Mouse (Mus musculus): ENCODE measurements around the gene Babam2. TPM values are rescaled to one million over a fixed set of nuclear protein-coding genes. Genes with fewer than 3 reads are reported as not detected.

The Babam2 gene
- polyA plus RNA-seq, 1 experiment from 2014 or later: 50.6 TPM

DNA sequence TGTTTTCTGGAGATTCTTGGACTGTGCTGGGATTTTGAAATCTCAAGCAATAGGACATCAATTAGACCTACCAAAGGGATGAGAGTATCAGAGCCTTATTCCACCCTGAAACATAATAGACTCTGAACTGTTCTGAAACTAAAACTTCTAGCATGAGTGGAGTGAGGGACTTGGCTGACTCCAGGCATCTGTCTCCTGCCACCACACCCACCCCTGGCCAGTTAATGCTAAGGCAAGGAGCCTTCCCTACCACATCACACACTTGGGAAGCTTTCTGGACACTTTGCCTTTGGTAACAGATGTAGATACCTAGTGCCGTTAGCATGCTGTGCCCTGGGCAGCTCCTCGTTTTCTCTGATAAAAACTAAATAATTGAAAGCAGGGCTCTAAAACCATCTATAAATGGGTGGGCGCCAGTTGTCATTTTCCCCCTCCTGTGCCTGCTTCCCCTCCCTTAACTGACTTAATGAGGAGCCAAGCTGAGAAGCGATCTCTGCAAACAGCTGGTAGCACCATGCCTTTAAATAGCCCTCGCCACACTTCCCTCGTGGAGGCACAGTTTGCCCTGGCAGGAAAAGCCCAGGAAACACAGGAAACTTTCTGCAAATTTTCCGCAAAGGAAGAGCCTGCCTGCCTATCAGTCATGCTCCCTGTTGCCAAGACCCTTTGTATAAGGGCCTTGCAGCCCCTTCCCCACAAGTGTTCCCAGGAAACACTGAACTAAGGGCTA, 383.2 kb downstream of the Babam2 start:
- H3K36me3 ChIP-seq: no peaks in the 10 kb centered on the region
- 37% methylated on average over 7 of the region's 7 CpGs for WGBS
- no peaks in the 10 kb centered on the region for H3K27me3 ChIP-seq
- H3K9ac ChIP-seq: no peak overlapping the region
- no peak for ATAC-seq (ENCODE audit: insufficient number of reproducible peaks, low FRiP score, low TSS enrichment, low read depth)
- H3K4me3 ChIP-seq (replicated peaks): no peak overlapping the region
- no peaks in the 10 kb centered on the region for H3K9me3 ChIP-seq (replicated peaks)
- H3K4me2 ChIP-seq (replicated peaks): no peak overlapping the region
- H3K27ac ChIP-seq (replicated peaks): peak overlapping the region; percentile 67
- H3K4me1 ChIP-seq: peaks cover 58% of the 10 kb centered on the region

- Histone ChIP-seq H3K36me3 (no peaks in the 10 kb centered on the region), H3K4me3 (replicated peaks) (no peak overlapping the region), H3K27ac (replicated peaks) (peak overlapping the region; percentile 91), H3K4me1 (peaks cover 50% of the 10 kb centered on the region), H3K9ac (no peak overlapping the region), H3K27me3 (no peaks in the 10 kb centered on the region), H3K9me3 (replicated peaks) (no peaks in the 10 kb centered on the region), H3K4me2 (replicated peaks) (no peak overlapping the region)
- peak; percentile 81 for ATAC-seq (ENCODE audit: insufficient number of reproducible peaks, low FRiP score, low TSS enrichment, low read depth)
- WGBS: 39% methylated on average over 10 of the region's 10 CpGs
These were observed 386.9 kb downstream of the Babam2 start for GRCm38 (mm10) chr5:32084401-32084804.

DNA sequence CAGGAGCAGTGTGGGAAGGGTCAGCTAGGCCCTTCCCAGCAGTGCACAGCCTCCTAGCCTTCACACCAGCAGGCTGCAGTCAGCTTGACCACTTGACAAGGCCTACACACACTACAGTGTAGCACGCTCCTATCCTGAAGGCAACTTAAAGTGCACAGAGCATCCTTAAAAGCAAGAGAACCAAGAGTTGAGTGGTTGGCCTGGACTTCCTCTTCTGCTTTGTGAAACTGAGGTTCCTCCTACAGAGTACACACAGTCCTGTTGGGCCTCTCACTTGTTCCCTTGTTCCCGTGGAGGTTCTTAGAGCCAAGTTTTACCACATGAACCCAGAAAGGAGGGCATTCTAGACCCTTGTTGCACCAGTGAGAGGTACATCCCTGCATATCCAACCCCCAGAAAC, 388.1 kb downstream of the Babam2 start:
- ATAC-seq (ENCODE audit: insufficient number of reproducible peaks, low FRiP score, low TSS enrichment, low read depth): no peak
- Histone ChIP-seq H3K9ac (no peak overlapping the region), H3K9me3 (replicated peaks) (no peaks in the 10 kb centered on the region), H3K4me2 (replicated peaks) (no peak overlapping the region), H3K27me3 (no peaks in the 10 kb centered on the region), H3K4me3 (replicated peaks) (no peak overlapping the region), H3K27ac (replicated peaks) (peak overlapping the region; percentile 91), H3K4me1 (peaks cover 43% of the 10 kb centered on the region), H3K36me3 (no peaks in the 10 kb centered on the region)
- 91% methylated on average over 2 of the region's 2 CpGs for WGBS

DNA sequence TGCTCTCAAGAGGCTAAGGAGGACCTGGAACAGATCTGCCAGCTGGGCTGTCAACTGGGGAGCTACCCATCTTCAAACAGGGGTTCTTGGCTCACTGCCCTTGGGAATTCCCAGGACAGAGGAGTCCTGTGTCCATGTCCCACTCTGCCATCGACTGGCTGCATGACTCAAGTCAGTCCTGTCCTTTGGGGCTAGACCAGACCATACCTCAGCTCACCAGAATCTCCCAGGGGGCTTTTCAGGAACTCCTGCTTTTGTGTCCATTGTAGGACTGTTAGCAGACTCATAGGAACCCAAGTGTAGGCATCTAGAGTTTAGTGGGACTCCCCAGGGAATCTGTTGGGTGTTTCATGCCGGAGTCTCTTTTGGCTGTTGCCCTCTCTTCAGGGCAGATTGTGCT, 388.5 kb downstream of the Babam2 start:
- WGBS: 88% methylated on average over 2 of the region's 2 CpGs
- Histone ChIP-seq H3K27me3 (no peaks in the 10 kb centered on the region), H3K4me1 (peaks cover 39% of the 10 kb centered on the region), H3K36me3 (no peaks in the 10 kb centered on the region), H3K9ac (no peak overlapping the region), H3K4me3 (replicated peaks) (no peak overlapping the region), H3K27ac (replicated peaks) (0 out of 2 replicates have a peak overlapping the region, but pooled peaks have one; percentile 91), H3K9me3 (replicated peaks) (no peaks in the 10 kb centered on the region), H3K4me2 (replicated peaks) (no peak overlapping the region)
- no peak for ATAC-seq (ENCODE audit: insufficient number of reproducible peaks, low FRiP score, low TSS enrichment, low read depth)

GRCm38 (mm10) chr5:32086526-32087090, 389.1 kb downstream of the Babam2 start:
- Histone ChIP-seq H3K4me1 (peaks cover 34% of the 10 kb centered on the region), H3K4me2 (replicated peaks) (no peak overlapping the region), H3K36me3 (no peaks in the 10 kb centered on the region), H3K9me3 (replicated peaks) (no peaks in the 10 kb centered on the region), H3K27ac (replicated peaks) (no peak overlapping the region), H3K9ac (no peak overlapping the region), H3K4me3 (replicated peaks) (no peak overlapping the region), H3K27me3 (no peaks in the 10 kb centered on the region)
- no peak for ATAC-seq (ENCODE audit: insufficient number of reproducible peaks, low FRiP score, low TSS enrichment, low read depth)
- 85% methylated on average over 6 of the region's 6 CpGs for WGBS

GRCm38 (mm10) chr5:32089481-32089880, 392.0 kb downstream of the Babam2 start:
- peaks cover 22% of the 10 kb centered on the region for H3K4me1 ChIP-seq
- 34% methylated on average over 5 of the region's 5 CpGs for WGBS
- H3K9me3 ChIP-seq (replicated peaks): no peaks in the 10 kb centered on the region
- no peak overlapping the region for H3K4me3 ChIP-seq (replicated peaks)
- no peak overlapping the region for H3K4me2 ChIP-seq (replicated peaks)
- H3K27me3 ChIP-seq: no peaks in the 10 kb centered on the region
- H3K27ac ChIP-seq (replicated peaks): no peak overlapping the region
- no peak for ATAC-seq (ENCODE audit: insufficient number of reproducible peaks, low FRiP score, low TSS enrichment, low read depth)
- no peaks in the 10 kb centered on the region for H3K36me3 ChIP-seq
- no peak overlapping the region for H3K9ac ChIP-seq

DNA sequence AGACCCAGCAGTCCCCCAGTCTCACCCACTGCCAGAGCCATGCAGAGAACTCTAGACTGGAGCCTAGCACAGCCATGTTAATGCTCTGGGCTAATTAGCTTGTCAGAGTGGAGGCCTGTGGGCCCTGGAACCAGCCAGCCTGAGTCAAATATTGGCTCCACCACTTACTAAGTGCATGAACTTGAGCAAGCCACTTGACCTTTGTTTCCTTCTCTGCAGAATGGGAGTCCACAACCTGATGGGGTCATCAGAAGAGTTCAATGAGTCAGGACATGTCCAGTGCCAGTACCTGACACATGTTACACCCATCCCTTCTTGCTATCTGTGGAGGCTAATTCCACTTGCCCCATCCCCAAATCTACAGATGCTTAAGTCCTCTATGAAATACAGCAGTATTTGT, 394.8 kb downstream of the Babam2 start:
- Histone ChIP-seq H3K4me2 (replicated peaks) (no peak overlapping the region), H3K4me3 (replicated peaks) (no peak overlapping the region), H3K9me3 (replicated peaks) (no peaks in the 10 kb centered on the region), H3K27ac (replicated peaks) (no peak overlapping the region), H3K27me3 (no peaks in the 10 kb centered on the region), H3K9ac (no peak overlapping the region), H3K36me3 (no peaks in the 10 kb centered on the region), H3K4me1 (peaks cover 10% of the 10 kb centered on the region; the same call in 1 of the 2 replicates)
- 0 out of 2 replicates have a peak, but pooled peaks have one; percentile 31 for ATAC-seq (ENCODE audit: insufficient number of reproducible peaks, low FRiP score, low TSS enrichment, low read depth)

- H3K9me3 ChIP-seq (replicated peaks): no peaks in the 10 kb centered on the region
- ATAC-seq (ENCODE audit: insufficient number of reproducible peaks, low FRiP score, low TSS enrichment, low read depth): no peak
- H3K27me3 ChIP-seq: no peaks in the 10 kb centered on the region
- WGBS: 60% methylated on average over 3 of the region's 3 CpGs
- no peaks in the 10 kb centered on the region for H3K36me3 ChIP-seq
- H3K27ac ChIP-seq (replicated peaks): no peak overlapping the region
- H3K4me2 ChIP-seq (replicated peaks): no peak overlapping the region
- H3K9ac ChIP-seq: no peak overlapping the region
- no peak overlapping the region for H3K4me3 ChIP-seq (replicated peaks)
- H3K4me1 ChIP-seq: peaks cover 40% of the 10 kb centered on the region
These were observed 401.2 kb downstream of the Babam2 start for GRCm38 (mm10) chr5:32098691-32099090.

GRCm38 (mm10) chr5:32102484-32102883, 405.0 kb downstream of the Babam2 start:
- Histone ChIP-seq H3K27me3 (no peaks in the 10 kb centered on the region), H3K27ac (replicated peaks) (peak overlapping the region; percentile 68), H3K4me3 (replicated peaks) (no peak overlapping the region), H3K9me3 (replicated peaks) (no peaks in the 10 kb centered on the region), H3K9ac (no peak overlapping the region), H3K4me1 (peaks cover 40% of the 10 kb centered on the region), H3K4me2 (replicated peaks) (no peak overlapping the region), H3K36me3 (no peaks in the 10 kb centered on the region)
- WGBS: 7% methylated on average over 5 of the region's 5 CpGs
- peak; percentile 54 for ATAC-seq (ENCODE audit: insufficient number of reproducible peaks, low FRiP score, low TSS enrichment, low read depth)

DNA sequence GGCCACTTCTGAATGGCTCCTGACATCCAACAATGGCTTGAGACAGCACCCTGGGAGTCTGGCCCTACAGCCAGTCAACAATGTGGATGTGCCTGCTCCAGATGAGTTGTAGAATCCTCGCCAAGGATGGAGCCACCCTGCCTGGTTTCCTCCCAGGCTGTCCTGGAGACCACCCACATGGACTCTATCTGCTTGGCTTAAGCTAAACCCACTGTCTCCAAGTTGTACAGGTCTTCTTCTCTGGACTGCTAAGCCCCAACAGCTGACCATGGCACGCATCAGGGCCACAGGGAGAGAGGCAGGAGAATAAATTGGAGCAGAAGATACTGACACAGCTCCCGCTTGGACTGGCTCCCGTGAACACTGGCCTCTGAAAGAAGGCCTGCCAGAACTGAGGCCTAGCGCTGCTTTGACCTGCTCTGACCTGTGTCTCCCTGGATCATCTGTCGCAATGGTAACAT, 405.5 kb downstream of the Babam2 start:
- no peak for ATAC-seq (ENCODE audit: insufficient number of reproducible peaks, low FRiP score, low TSS enrichment, low read depth)
- Histone ChIP-seq H3K27me3 (no peaks in the 10 kb centered on the region), H3K9me3 (replicated peaks) (no peaks in the 10 kb centered on the region), H3K4me2 (replicated peaks) (no peak overlapping the region), H3K9ac (no peak overlapping the region), H3K4me3 (replicated peaks) (no peak overlapping the region), H3K36me3 (no peaks in the 10 kb centered on the region), H3K4me1 (peaks cover 40% of the 10 kb centered on the region), H3K27ac (replicated peaks) (peak overlapping the region; percentile 68; the same call in 1 of the 2 replicates)
- 74% methylated on average over 6 of the region's 6 CpGs for WGBS

- WGBS: 93% methylated on average over 1 of the region's 1 CpGs
- Histone ChIP-seq H3K4me1 (peaks cover 39% of the 10 kb centered on the region), H3K9me3 (replicated peaks) (no peaks in the 10 kb centered on the region), H3K4me3 (replicated peaks) (no peak overlapping the region), H3K27ac (replicated peaks) (peak overlapping the region; percentile 68; the same call in 1 of the 2 replicates), H3K36me3 (no peaks in the 10 kb centered on the region), H3K9ac (no peak overlapping the region), H3K27me3 (no peaks in the 10 kb centered on the region), H3K4me2 (replicated peaks) (no peak overlapping the region)
- no peak for ATAC-seq (ENCODE audit: insufficient number of reproducible peaks, low FRiP score, low TSS enrichment, low read depth)
These were observed 406.1 kb downstream of the Babam2 start for GRCm38 (mm10) chr5:32103545-32103944.

Data from embryonic facial prominence, embryonic 15.5 days (tissue).